Mouse (Mus musculus): ENCODE results near the gene Mat2a. TPM values are rescaled to one million over a fixed set of nuclear protein-coding genes. Genes with fewer than 3 reads are reported as not detected.

Mat2a gene
- polyA plus RNA-seq, 1 experiment from 2014 or later, result 527 TPM

GRCm38 (mm10) chr6:72405356-72405755 is 34.0 kb downstream of the Mat2a start:
- H3K27ac ChIP-seq (replicated peaks; ENCODE audit: low read depth, low read length), result no peak overlapping the region
- DNase-seq (ENCODE audit: low spot score) (no peak), ATAC-seq (replicated peaks; ENCODE audit: insufficient number of reproducible peaks, low FRiP score, low TSS enrichment, low read depth) (no peak)
- H3K36me3 ChIP-seq (replicated peaks; ENCODE audit: control insufficient read depth, insufficient read depth, low read depth, low read length), result no peaks in the 10 kb centered on the region
- H3K27me3 ChIP-seq (ENCODE audit: control insufficient read depth, insufficient read depth, low read length), result no peaks in the 10 kb centered on the region
- H3K4me1 ChIP-seq (ENCODE audit: control insufficient read depth, insufficient read depth, low read length), result no peaks in the 10 kb centered on the region
- H3K4me2 ChIP-seq (ENCODE audit: low read depth, low read length), result no peak overlapping the region
- 75% methylated on average over 7 of the region's 7 CpGs for WGBS
- no peaks in the 10 kb centered on the region for H3K9me3 ChIP-seq (replicated peaks; ENCODE audit: control insufficient read depth, low read length)
- no peak overlapping the region for H3K9ac ChIP-seq (replicated peaks; ENCODE audit: low read length)
- no peak overlapping the region for H3K4me3 ChIP-seq (ENCODE audit: low read depth, low read length)

GRCm38 (mm10) chr6:72401875-72402274 is 37.5 kb downstream of the Mat2a start:
- no peaks in the 10 kb centered on the region for H3K27me3 ChIP-seq (ENCODE audit: control insufficient read depth, insufficient read depth, low read length)
- H3K4me3 ChIP-seq (ENCODE audit: low read depth, low read length), result no peak overlapping the region
- no peaks in the 10 kb centered on the region for H3K4me1 ChIP-seq (ENCODE audit: control insufficient read depth, insufficient read depth, low read length)
- 20% methylated on average over 7 of the region's 7 CpGs for WGBS
- DNase-seq (ENCODE audit: low spot score) (peak; percentile 79), ATAC-seq (replicated peaks; ENCODE audit: insufficient number of reproducible peaks, low FRiP score, low TSS enrichment, low read depth) (no peak)
- no peak overlapping the region for H3K27ac ChIP-seq (replicated peaks; ENCODE audit: low read depth, low read length)
- no peaks in the 10 kb centered on the region for H3K9me3 ChIP-seq (replicated peaks; ENCODE audit: control insufficient read depth, low read length)
- no peaks in the 10 kb centered on the region for H3K36me3 ChIP-seq (replicated peaks; ENCODE audit: control insufficient read depth, insufficient read depth, low read depth, low read length)
- H3K9ac ChIP-seq (replicated peaks; ENCODE audit: low read length), result no peak overlapping the region
- H3K4me2 ChIP-seq (ENCODE audit: low read depth, low read length), result no peak overlapping the region

- H3K27ac ChIP-seq (replicated peaks; ENCODE audit: low read depth, low read length), result no peak overlapping the region
- H3K36me3 ChIP-seq (replicated peaks; ENCODE audit: control insufficient read depth, insufficient read depth, low read depth, low read length), result no peaks in the 10 kb centered on the region
- ATAC-seq (replicated peaks; ENCODE audit: insufficient number of reproducible peaks, low FRiP score, low TSS enrichment, low read depth), result no peak
- H3K27me3 ChIP-seq (ENCODE audit: control insufficient read depth, insufficient read depth, low read length), result no peaks in the 10 kb centered on the region
- no peak overlapping the region for H3K4me2 ChIP-seq (ENCODE audit: low read depth, low read length)
- H3K4me3 ChIP-seq (ENCODE audit: low read depth, low read length), result no peak overlapping the region
- H3K9ac ChIP-seq (replicated peaks; ENCODE audit: low read length), result no peak overlapping the region
- H3K9me3 ChIP-seq (replicated peaks; ENCODE audit: control insufficient read depth, low read length), result no peaks in the 10 kb centered on the region
- no peaks in the 10 kb centered on the region for H3K4me1 ChIP-seq (ENCODE audit: control insufficient read depth, insufficient read depth, low read length)
- no peak for DNase-seq (ENCODE audit: low spot score)
- WGBS, result 40% methylated on average over 2 of the region's 2 CpGs
Observed at GRCm38 (mm10) chr6:72399967-72400366, 39.4 kb downstream of the Mat2a start.

GRCm38 (mm10) chr6:72396837-72397251 is 42.5 kb downstream of the Mat2a start:
- no peak overlapping the region for H3K4me2 ChIP-seq (ENCODE audit: low read depth, low read length)

GRCm38 (mm10) chr6:72392341-72392740 is 47.0 kb downstream of the Mat2a start:
- 79% methylated on average over 5 of the region's 5 CpGs for WGBS

More at GRCm38 (mm10) chr6:72396837-72397251, 42.5 kb downstream of the Mat2a start:
- ATAC-seq (replicated peaks; ENCODE audit: insufficient number of reproducible peaks, low FRiP score, low TSS enrichment, low read depth), result no peak
- H3K27ac ChIP-seq (replicated peaks; ENCODE audit: low read depth, low read length), result no peak overlapping the region
- H3K27me3 ChIP-seq (ENCODE audit: control insufficient read depth, insufficient read depth, low read length), result no peaks in the 10 kb centered on the region
- no peak for DNase-seq (ENCODE audit: low spot score)
- H3K4me3 ChIP-seq (ENCODE audit: low read depth, low read length), result no peak overlapping the region
- WGBS, result 79% methylated on average over 10 of the region's 10 CpGs
- H3K4me1 ChIP-seq (ENCODE audit: control insufficient read depth, insufficient read depth, low read length), result no peaks in the 10 kb centered on the region
- no peaks in the 10 kb centered on the region for H3K36me3 ChIP-seq (replicated peaks; ENCODE audit: control insufficient read depth, insufficient read depth, low read depth, low read length)
- no peak overlapping the region for H3K9ac ChIP-seq (replicated peaks; ENCODE audit: low read length)
- H3K9me3 ChIP-seq (replicated peaks; ENCODE audit: control insufficient read depth, low read length), result no peaks in the 10 kb centered on the region

GRCm38 (mm10) chr6:72390795-72391521 is 48.4 kb downstream of the Mat2a start:
- peak; percentile 18 for DNase-seq (ENCODE audit: low spot score)
- no peaks in the 10 kb centered on the region for H3K36me3 ChIP-seq (replicated peaks; ENCODE audit: control insufficient read depth, insufficient read depth, low read depth, low read length)
- peak overlapping the region; percentile 72 for H3K9ac ChIP-seq (replicated peaks; ENCODE audit: low read length)
- no peak overlapping the region for H3K27ac ChIP-seq (replicated peaks; ENCODE audit: low read depth, low read length)
- H3K4me3 ChIP-seq (ENCODE audit: low read depth, low read length), result peak overlapping the region; percentile 51; the same call in 1 of the 2 replicates
- H3K27me3 ChIP-seq (ENCODE audit: control insufficient read depth, insufficient read depth, low read length), result no peaks in the 10 kb centered on the region
- peak overlapping the region; percentile 75; the same call in 1 of the 2 replicates for H3K4me2 ChIP-seq (ENCODE audit: low read depth, low read length)
- H3K9me3 ChIP-seq (replicated peaks; ENCODE audit: control insufficient read depth, low read length), result no peaks in the 10 kb centered on the region
- WGBS, result 15% methylated on average over 11 of the region's 12 CpGs
- peak; percentile 42; the same call in 1 of the 2 replicates for ATAC-seq (replicated peaks; ENCODE audit: insufficient number of reproducible peaks, low FRiP score, low TSS enrichment, low read depth)
- H3K4me1 ChIP-seq (ENCODE audit: control insufficient read depth, insufficient read depth, low read length), result no peaks in the 10 kb centered on the region

More at GRCm38 (mm10) chr6:72392341-72392740, 47.0 kb downstream of the Mat2a start:
- H3K27ac ChIP-seq (replicated peaks; ENCODE audit: low read depth, low read length), result no peak overlapping the region
- no peaks in the 10 kb centered on the region for H3K9me3 ChIP-seq (replicated peaks; ENCODE audit: control insufficient read depth, low read length)
- H3K4me1 ChIP-seq (ENCODE audit: control insufficient read depth, insufficient read depth, low read length), result no peaks in the 10 kb centered on the region
- ATAC-seq (replicated peaks; ENCODE audit: insufficient number of reproducible peaks, low FRiP score, low TSS enrichment, low read depth), result no peak
- H3K36me3 ChIP-seq (replicated peaks; ENCODE audit: control insufficient read depth, insufficient read depth, low read depth, low read length), result no peaks in the 10 kb centered on the region
- DNase-seq (ENCODE audit: low spot score), result no peak
- H3K9ac ChIP-seq (replicated peaks; ENCODE audit: low read length), result no peak overlapping the region
- no peak overlapping the region for H3K4me2 ChIP-seq (ENCODE audit: low read depth, low read length)
- no peak overlapping the region for H3K4me3 ChIP-seq (ENCODE audit: low read depth, low read length)
- H3K27me3 ChIP-seq (ENCODE audit: control insufficient read depth, insufficient read depth, low read length), result no peaks in the 10 kb centered on the region

GRCm38 (mm10) chr6:72389941-72390771 is 49.2 kb downstream of the Mat2a start, which contains the start of gene Vamp8:
TSS of gene Vamp8 (minus strand) at chr6:72390703.
- H3K27ac ChIP-seq (replicated peaks; ENCODE audit: low read depth, low read length), result peak within 1 kb of the TSS; percentile 66

More at GRCm38 (mm10) chr6:72389941-72390771, 49.2 kb downstream of the Mat2a start, which contains the start of gene Vamp8:
- ATAC-seq (replicated peaks; ENCODE audit: insufficient number of reproducible peaks, low FRiP score, low TSS enrichment, low read depth) (peak; percentile 68), DNase-seq (ENCODE audit: low spot score) (peak; percentile 59)
- Histone ChIP-seq H3K27me3 (ENCODE audit: control insufficient read depth, insufficient read depth, low read length) (no peaks in the 10 kb centered on the region), H3K9ac (replicated peaks; ENCODE audit: low read length) (peak within 1 kb of the TSS; percentile 72), H3K36me3 (replicated peaks; ENCODE audit: control insufficient read depth, insufficient read depth, low read depth, low read length) (no peaks in the 10 kb centered on the region), H3K9me3 (replicated peaks; ENCODE audit: control insufficient read depth, low read length) (no peaks in the 10 kb centered on the region), H3K4me3 (ENCODE audit: low read depth, low read length) (peak within 1 kb of the TSS; percentile 51), H3K4me2 (ENCODE audit: low read depth, low read length) (peak within 1 kb of the TSS; percentile 75), H3K4me1 (ENCODE audit: control insufficient read depth, insufficient read depth, low read length) (no peaks in the 10 kb centered on the region)
- WGBS, result 1% methylated on average over 33 of the region's 33 CpGs
